Mouse (Mus musculus) lung, postnatal 0 days (tissue): ENCODE data around the gene Fut7. TPM values are rescaled to one million over a fixed set of nuclear protein-coding genes. Genes with fewer than 3 reads are reported as not detected.
"Not testable (repeated sequence)": the region's sequence is repeated elsewhere in the genome, so short reads cannot be mapped to it uniquely, and the experiment has no call there.

Experiments used
- ATAC-seq: fragments of 200-750 bp; cut with Nextera tagmentation; 2 replicates; pipeline ENCODE4 v1.8.0; 2017; ENCODE audit warnings: moderate library complexity
- DNase-seq: peaks from one replicate; pipeline ENCODE4 v3.0.0-alpha.2; 2016; ENCODE audit warnings: low spot score
- H3K27ac ChIP-seq: fragments of 300-500 bp; sonication (generic); 2 replicates; pipeline ENCODE4 v1.5.1; 2014; ENCODE audit warnings: antibody characterized with exemption, mild to moderate bottlenecking, low read length, mixed read lengths
- H3K27me3 ChIP-seq: fragments of 300-500 bp; sonication (generic); replicated peaks from 2 replicates; pipeline ENCODE4 v1.6.1; 2014; ENCODE audit warnings: low read length, mixed read lengths; ENCODE audit not compliant: insufficient read depth
- H3K36me3 ChIP-seq: fragments of 300-500 bp; sonication (generic); 2 replicates; pipeline ENCODE4 v1.6.1; 2014; ENCODE audit warnings: low read length, mixed read lengths; ENCODE audit not compliant: insufficient read depth
- H3K4me1 ChIP-seq: fragments of 300-500 bp; sonication (generic); 2 replicates; pipeline ENCODE4 v1.6.1; 2014; ENCODE audit warnings: antibody characterized with exemption, low read depth, low read length, mixed read lengths; ENCODE audit not compliant: insufficient read depth
- H3K4me2 ChIP-seq: fragments of 300-500 bp; sonication (generic); replicated peaks from 2 replicates; pipeline ENCODE4 v1.6.1; 2014; ENCODE audit warnings: low read depth, mild to moderate bottlenecking, low read length, moderate library complexity, mixed read lengths
- H3K4me3 ChIP-seq: fragments of 300-500 bp; sonication (generic); 2 replicates; pipeline ENCODE4 v1.5.1; 2014; ENCODE audit warnings: low read depth, low read length
- H3K9ac ChIP-seq: fragments of 300-500 bp; sonication (generic); replicated peaks from 2 replicates; pipeline ENCODE4 v1.6.1; 2014; ENCODE audit warnings: low read depth, mild to moderate bottlenecking
- H3K9me3 ChIP-seq: fragments of 300-500 bp; sonication (generic); 2 replicates; pipeline ENCODE4 v1.6.1; 2016; ENCODE audit warnings: low read length, mixed read lengths
- CTCF ChIP-seq: IDR thresholded peaks from 2 replicates; pipeline ENCODE4 v1.5.1; 2016; ENCODE audit warnings: antibody characterized with exemption, mild to moderate bottlenecking
- EP300 ChIP-seq: IDR thresholded peaks from 2 replicates; pipeline ENCODE4 v1.6.1; 2016; ENCODE audit warnings: antibody characterized with exemption, mild to moderate bottlenecking, control low read depth
- WGBS: fragments of 180-500 bp; shearing (Covaris S2); extraction: QIAGEN DNeasy Blood & Tissue Kit; methylation state at CpG from one replicate; pipeline ENCODE4 v1.1.7; 2014; 5-methylcytosine and 5-hydroxymethylcytosine counted together
- polyA plus RNA-seq: library from polyadenylated mRNA; unstranded; fragments of >200 nt; fragmentation: Nextera tagmentation; extraction: Ambion mirVana; gene quantifications from 2 replicates; pipeline ENCODE4 v1.2.1, GENCODE M21; 2015

Fut7 gene
- polyA plus RNA-seq, 1 experiment from 2014 or later, result 0.45 TPM

- 5% methylated on average over 17 of the region's 17 CpGs for WGBS
- peaks cover 20% of the 10 kb centered on the region for H3K27me3 ChIP-seq
- H3K36me3 ChIP-seq, result no peaks in the 10 kb centered on the region
- H3K27ac ChIP-seq, result no peak overlapping the region
- H3K4me1 ChIP-seq, result peaks cover 4% of the 10 kb centered on the region; the same call in 1 of the 2 replicates
- ATAC-seq (peak; percentile 43), DNase-seq (peak; percentile 76)
- H3K9me3 ChIP-seq, result no peaks in the 10 kb centered on the region
- TF ChIP-seq CTCF, result peak; percentile 74
- no peak for TF ChIP-seq EP300
- H3K4me2 ChIP-seq, result peak overlapping the region; percentile 28
- H3K9ac ChIP-seq, result no peak overlapping the region
- H3K4me3 ChIP-seq, result no peak overlapping the region
Observed at GRCm38 (mm10) chr2:25400764-25401163, 22.3 kb upstream of the Fut7 start.

- ATAC-seq (peak; percentile 43), DNase-seq (peak; percentile 81)
- no peaks in the 10 kb centered on the region for H3K4me1 ChIP-seq
- no peaks in the 10 kb centered on the region for H3K9me3 ChIP-seq
- 1% methylated on average over 13 of the region's 13 CpGs for WGBS
- H3K9ac ChIP-seq, result no peak overlapping the region
- H3K27ac ChIP-seq, result no peak overlapping the region
- H3K4me2 ChIP-seq, result peak overlapping the region; percentile 69
- H3K4me3 ChIP-seq, result peak overlapping the region; percentile 44
- TF ChIP-seq EP300 (no peak), CTCF (peak; percentile 86)
- no peaks in the 10 kb centered on the region for H3K36me3 ChIP-seq
- peaks cover 20% of the 10 kb centered on the region for H3K27me3 ChIP-seq
Observed at GRCm38 (mm10) chr2:25402377-25402971, 20.6 kb upstream of the Fut7 start.

DNA sequence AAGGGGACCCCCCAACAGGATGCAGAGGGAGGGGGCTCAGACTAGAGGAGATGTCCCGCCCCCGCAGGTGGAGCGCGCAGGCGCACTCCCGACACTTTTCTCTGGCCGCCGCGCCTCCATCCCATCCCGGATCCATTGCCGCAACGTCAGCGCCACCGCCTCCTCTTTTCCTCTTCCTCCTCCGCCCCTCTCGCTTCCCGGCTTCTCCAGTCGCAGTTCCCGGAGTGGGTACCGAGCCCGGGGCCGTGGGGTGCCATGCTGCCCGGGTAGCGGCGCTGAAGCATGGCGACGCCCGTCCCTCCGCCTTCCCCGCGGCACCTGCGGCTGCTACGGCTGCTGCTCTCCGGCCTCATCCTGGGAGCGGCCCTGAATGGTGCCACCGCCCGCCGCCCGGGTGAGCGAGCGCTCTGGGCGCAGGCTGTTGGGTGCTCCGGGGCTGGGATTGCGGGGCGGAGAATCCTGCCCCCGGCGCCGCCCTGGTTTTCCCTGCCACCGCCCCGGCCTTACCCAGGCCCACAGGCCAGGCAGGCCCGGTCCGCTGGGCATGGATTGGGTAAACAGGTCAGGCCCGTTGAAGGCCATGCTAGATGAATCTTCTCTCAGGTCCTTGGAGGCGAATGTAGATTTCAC is 20.0 kb upstream of the Fut7 start:
- H3K27ac ChIP-seq, result no peak overlapping the region

GRCm38 (mm10) chr2:25403994-25404393 is 19.1 kb upstream of the Fut7 start:
- H3K27ac ChIP-seq, result no peak overlapping the region
- no peaks in the 10 kb centered on the region for H3K36me3 ChIP-seq
- H3K4me1 ChIP-seq, result no peaks in the 10 kb centered on the region
- no peak overlapping the region for H3K4me2 ChIP-seq
- ATAC-seq (no peak), DNase-seq (no peak)
- no peak overlapping the region for H3K4me3 ChIP-seq
- H3K27me3 ChIP-seq, result peaks cover 20% of the 10 kb centered on the region
- no peaks in the 10 kb centered on the region for H3K9me3 ChIP-seq
- H3K9ac ChIP-seq, result no peak overlapping the region
- 78% methylated on average over 4 of the region's 4 CpGs for WGBS
- TF ChIP-seq CTCF, result no peak
- TF ChIP-seq EP300, result no peak

More for the DNA sequence above, 20.0 kb upstream of the Fut7 start:
- Histone ChIP-seq H3K9ac (peak overlapping the region; percentile 34), H3K27me3 (peaks cover 20% of the 10 kb centered on the region), H3K4me3 (peak overlapping the region; percentile 44), H3K36me3 (no peaks in the 10 kb centered on the region), H3K4me1 (no peaks in the 10 kb centered on the region), H3K4me2 (peak overlapping the region; percentile 69), H3K9me3 (no peaks in the 10 kb centered on the region)
- ATAC-seq (peak; percentile 53), DNase-seq (peak; percentile 41)
- 6% methylated on average over 50 of the region's 54 CpGs for WGBS
- TF ChIP-seq CTCF, result no peak
- no peak for TF ChIP-seq EP300

GRCm38 (mm10) chr2:25408908-25409307 is 14.2 kb upstream of the Fut7 start:
- 79% methylated on average over 10 of the region's 10 CpGs for WGBS
- Histone ChIP-seq H3K4me2 (no peak overlapping the region), H3K4me3 (no peak overlapping the region), H3K9ac (no peak overlapping the region), H3K36me3 (no peaks in the 10 kb centered on the region), H3K27me3 (no peaks in the 10 kb centered on the region), H3K4me1 (no peaks in the 10 kb centered on the region), H3K27ac (no peak overlapping the region), H3K9me3 (no peaks in the 10 kb centered on the region)
- TF ChIP-seq CTCF (no peak), EP300 (no peak)
- no peak for DNase-seq
- no peak for ATAC-seq

DNA sequence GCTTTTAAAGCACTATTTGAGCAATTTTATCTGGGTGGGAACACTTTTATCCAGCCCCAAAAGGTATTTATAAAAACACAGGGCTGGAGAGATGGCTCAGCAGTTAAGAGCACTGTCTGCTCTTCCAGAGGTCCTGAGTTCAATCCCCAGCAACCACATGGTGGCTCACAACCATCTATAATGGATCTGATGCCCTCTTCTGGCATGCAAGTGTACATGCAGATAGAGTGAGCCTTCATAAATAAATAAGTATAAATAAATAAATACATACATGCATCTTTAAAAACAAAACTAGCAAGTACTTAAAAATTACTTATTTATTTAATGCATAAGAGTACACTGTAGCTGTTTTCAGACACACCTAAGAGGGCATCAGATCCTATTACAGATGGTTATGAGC is 9.6 kb upstream of the Fut7 start:
- ATAC-seq, DNase-seq: not testable (repeated sequence)
- TF ChIP-seq CTCF, result 0 out of 2 replicates have a peak, but pooled peaks have one; percentile 18

More for the DNA sequence above, 9.6 kb upstream of the Fut7 start:
- not testable (repeated sequence) for H3K4me1 ChIP-seq, H3K9ac ChIP-seq, H3K4me3 ChIP-seq, H3K27me3 ChIP-seq, H3K27ac ChIP-seq, H3K4me2 ChIP-seq, H3K36me3 ChIP-seq, H3K9me3 ChIP-seq
